Mouse (Mus musculus) testis, adult 2 months (tissue): ENCODE data around the gene Mcemp1.

Experiments used
- CTCF ChIP-seq: fragments of 200-500 bp; IDR thresholded peaks from 2 replicates; pipeline ENCODE4 v1.5.1; 2012; ENCODE audit warnings: low read depth, mild to moderate bottlenecking, inconsistent platforms, low read length, moderate library complexity; ENCODE audit not compliant: control insufficient read depth, insufficient read depth, insufficient replicate concordance
- POLR2A ChIP-seq: fragments of 200-500 bp; IDR thresholded peaks from 2 replicates; pipeline ENCODE4 v1.6.1; 2012; ENCODE audit warnings: low read depth, mild to moderate bottlenecking, inconsistent platforms, low read length, moderate library complexity; ENCODE audit not compliant: control insufficient read depth

- TF ChIP-seq POLR2A (no peak), CTCF (no peak)
These were observed 34.1 kb upstream of the Mcemp1 start for GRCm38 (mm10) chr8:3631478-3631875.
